Mouse (Mus musculus) cerebellum, adult 18-20 months (tissue): Measurements from ENCODE around the gene Ntmt1.

Experiments
- DNase-seq, 2 experiments: peaks; one replicate each; pipeline ENCODE4 v3.0.0; 2021

The Ntmt1 gene

DNA sequence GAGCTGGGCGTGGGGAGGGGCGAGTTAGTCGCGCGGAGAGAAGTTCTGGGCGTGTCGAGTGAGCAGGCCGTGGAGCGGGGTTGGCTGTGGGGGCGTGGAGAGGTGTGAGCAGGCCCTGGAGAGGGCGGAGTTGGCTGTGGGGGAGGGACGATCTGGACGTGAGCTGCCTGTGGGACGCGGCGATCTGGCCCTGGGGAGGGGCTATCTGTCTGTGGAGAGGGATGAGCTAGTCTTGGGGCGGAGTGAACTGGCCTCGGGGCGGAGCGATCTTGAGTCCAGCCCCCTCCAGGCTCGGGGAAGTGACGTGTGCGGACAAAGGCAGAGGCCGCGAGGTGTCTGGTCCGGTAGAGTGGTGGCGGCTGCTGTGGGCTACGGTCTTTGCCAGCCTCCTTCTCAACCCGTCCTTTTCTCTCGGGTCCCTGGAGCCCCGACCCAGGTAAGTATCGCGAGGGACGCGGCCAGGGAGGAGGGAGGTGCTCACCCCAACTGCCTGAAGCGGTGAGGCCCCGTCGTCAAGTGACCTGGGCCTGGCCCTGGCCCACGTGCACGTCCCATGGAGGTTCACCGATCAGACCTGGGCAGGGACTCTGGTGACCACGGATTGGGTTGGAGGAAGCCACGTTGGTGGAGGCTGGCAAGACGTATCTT, at the start of gene Ntmt1:
Ntmt1 (plus strand) TSS at position 179 of the 648 bp plus-strand sequence.
- DNase-seq, result peak; percentile 92 to 99

DNA sequence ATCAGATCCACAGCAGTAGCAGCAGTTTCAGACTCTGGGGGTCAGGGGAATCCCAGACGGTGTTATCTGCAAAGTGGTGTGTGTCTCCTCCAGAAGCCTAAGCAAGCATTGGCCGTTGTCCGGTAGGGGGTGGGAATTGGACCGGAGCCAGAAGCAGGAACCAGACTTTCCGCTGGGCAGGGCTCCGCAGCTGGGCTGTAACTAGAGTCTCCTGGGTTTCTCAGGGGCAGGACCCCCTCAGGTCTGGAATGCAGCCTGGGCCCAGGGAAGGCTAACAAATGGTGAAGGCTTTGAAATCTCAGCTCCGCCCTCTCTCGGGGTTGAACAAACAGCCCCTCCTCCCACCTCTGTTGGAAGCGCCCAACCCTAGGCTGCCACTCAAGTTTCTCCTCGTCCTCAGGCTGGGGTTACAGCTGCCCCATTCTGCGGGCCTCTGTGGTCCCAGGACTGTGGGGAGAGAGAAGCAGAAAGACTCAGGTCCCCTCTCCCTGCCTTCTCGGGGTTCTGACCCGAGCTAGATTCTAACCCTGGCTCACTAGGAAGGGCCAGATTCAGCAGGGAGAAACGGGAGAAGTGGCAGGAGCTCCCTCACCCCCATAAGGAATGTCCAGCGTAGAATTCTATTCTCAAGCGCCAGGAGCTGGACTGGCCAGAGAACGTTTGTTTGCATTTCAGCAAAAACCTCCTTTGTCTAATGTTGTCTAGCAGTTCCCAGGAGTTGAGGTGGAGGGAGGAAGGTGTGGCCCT, 49.1 kb upstream of the Ntmt1 start:
- peak in 1 of 2 experiments; percentile 16 for DNase-seq

DNA sequence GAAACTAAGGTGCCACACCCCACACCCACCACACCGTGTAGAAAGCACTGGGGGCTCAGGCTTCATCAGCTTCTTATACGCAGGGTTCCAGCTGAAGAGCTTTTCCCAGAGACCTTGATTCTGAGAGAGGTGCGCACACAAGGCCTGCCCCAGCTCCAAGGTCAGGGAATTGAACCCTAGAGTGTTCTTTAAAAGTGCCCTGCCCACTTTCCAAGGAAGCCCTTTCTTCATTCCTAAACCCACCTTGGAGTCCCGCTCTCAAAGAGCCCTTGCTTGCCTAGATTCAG, 48.6 kb upstream of the Ntmt1 start:
- no peak for DNase-seq

DNA sequence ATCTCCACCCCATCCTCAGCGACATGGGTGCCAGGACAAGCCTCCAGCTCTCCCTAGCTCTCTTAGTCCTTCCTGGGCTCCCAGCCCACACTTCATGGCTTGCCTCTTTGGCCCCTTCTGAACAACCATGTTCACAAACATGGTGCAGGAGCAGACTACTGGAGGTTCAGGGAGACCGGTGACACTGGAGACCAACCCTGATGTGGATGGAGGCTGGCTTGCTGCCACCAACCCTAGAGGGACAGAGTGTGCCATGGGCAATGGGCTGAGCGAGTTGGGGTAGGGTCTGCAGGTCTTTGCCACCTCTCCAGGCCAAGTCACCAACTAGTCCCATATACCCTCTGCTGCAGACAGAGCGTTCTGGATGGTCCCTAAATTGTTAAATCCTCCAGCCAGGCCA, 48.2 kb upstream of the Ntmt1 start:
- no peak for DNase-seq

DNA sequence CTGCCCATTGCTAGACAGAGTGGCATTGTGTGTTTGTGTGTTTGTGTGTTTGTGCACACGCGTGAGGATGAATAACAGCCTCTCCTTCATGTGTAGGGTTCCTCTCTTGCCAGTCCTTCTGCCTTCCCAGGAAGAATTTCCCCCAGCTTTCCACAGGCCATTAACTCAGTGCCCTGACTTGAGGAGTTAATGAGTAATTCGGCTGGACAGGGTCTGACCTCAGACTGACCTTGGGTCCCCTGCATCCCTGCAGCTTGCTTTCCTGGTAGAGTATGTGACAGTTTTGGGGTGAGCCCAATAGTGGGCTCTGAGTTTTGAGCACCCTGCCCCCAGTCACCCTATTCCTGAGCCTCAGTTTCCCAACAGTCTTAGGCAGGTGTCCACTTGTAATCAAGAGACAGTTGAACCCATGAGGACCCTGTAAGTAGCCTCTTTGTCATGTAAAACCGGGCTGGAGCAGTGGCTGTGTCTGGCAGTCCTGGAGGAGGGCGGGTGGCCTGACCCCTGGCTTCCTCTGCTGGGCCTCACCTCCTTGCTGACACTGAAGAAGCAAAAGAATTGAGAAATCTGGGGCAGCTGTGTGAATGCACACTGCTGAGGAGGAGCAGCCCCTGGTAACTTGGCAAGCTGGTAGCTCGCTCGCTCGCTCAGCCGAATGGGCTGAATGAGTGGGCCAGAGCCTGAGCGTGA, 47.6 kb upstream of the Ntmt1 start:
- no peak for DNase-seq

DNA sequence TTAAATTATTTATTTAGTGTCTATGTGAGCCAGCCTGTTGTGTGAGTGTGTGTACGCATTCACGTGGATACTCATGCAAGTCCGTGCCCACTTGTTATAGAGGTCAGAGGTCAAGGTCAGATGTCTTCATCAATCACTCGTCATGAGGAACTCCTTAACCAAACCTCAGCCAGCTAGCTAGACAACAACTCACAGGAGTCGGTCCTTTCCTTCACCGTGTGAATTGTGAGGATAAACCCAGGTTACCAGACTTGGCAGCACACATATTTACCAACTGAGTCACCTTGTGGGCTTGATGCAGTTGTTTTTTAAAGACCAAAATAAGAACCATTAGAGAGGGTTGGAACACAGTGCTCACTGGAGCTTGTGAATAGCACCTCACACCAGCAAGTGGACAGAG, 46.9 kb upstream of the Ntmt1 start:
- DNase-seq, result no peak

DNA sequence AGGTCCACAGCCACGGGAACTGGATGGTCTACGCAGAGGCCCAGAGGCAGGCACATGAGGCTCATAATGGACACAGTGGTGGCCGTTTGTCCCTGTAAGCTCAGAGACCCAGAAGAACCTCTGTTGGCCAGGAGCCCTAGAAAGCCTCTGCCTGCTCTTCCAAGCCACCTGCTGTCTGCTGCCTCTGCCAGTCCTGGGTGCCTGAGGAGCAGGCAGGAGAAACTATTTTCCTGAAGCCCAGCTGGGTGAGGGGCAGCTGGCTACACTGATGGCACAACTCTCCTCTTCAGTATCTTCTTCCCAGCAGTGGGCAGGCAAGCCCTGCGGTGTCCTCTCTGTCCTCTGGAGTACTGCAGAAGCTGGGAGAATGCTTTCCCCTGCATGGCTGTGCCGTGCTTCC, 41.2 kb upstream of the Ntmt1 start:
- no peak for DNase-seq

DNA sequence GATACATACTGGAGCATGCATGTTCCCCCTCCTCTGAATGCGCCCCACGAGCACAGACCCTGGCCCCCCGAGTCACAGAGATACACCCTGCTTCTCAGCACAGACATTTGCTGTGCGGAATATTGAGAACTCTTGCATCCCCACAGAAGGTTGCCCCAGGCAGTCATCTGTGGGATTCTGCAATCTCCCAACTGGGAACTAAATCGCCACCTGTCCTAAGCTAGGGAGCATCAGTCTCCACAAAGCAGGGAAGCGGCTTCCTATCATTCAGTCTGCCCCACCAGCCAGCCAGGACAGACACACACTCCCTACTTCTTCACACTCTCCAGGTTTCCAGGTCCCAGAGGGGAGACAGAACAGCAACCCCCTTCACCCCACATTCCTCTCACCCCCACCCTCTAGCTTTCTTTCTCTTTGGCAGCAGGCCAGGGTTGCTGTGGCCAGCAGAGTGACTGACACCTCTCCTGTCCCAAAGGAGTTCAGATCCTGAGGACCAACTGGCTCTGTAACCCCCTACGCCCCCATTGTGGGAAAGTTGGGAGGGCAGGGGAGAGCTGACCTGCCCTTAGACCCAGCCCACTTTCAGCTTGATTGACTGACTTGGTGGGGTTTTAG, 39.9 kb upstream of the Ntmt1 start:
- DNase-seq, result no peak

DNA sequence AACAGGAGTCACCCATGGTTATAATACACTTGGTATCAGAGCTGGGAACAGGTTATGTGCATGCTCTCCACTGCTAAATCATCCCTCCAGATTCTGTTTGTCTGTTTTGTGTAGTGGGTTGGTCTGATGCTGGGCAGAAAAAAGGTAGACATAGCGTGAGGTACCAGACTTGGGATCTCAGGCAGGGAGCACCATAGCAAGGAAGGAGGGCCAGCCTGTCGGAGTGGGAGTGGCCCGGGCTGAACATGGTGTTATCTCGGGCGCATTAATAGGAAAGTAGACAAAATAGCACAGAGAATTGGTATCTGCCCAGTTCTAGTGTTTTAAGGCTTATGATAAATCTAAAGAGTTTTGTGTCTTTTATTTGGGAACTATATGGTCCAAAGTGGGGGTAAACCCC, 39.1 kb upstream of the Ntmt1 start:
- no peak for DNase-seq

DNA sequence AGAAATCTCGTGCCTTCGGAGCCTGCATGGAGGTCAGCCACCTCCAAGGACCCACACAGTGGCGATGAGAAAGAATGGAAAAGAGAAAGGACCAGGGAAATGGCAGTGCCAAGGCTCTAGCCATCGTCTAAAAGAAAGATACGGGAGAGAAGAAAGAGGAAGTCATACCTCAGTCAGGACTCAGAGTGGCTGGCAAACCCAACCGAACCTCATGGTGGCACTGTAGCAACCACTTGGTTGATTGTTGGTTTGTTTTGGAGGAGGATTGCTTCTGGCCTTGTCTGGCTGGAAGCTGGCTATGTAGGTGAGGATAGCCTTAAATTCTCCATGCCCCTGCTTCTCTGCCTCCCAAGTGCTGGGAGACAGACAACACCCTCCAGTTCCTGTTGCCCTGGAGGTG, 38.4 kb upstream of the Ntmt1 start:
- DNase-seq, result peak in 1 of 2 experiments; percentile 29

DNA sequence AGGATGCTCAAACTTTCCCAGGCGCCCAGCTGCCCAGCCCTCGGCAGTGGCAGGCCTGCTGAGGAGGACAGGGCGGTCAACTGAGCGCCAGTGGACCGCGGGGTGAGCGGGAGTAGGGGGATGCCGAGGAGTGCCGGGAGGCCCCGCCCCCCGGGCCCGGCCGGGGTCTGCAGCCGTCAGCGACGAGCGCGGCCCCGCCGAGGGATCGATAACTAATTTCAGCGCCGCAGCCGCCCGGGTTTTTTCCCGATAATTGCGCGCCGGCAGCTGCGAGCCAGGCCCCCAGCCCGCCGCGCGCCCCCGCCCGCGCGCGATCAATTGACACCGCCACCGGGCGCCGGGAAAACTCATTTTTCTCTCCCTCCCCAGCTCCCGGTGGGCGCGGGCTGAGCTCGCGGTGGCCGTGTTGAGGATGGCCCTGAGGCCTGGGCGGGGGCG, 36.2 kb upstream of the Ntmt1 start:
- no peak for DNase-seq

DNA sequence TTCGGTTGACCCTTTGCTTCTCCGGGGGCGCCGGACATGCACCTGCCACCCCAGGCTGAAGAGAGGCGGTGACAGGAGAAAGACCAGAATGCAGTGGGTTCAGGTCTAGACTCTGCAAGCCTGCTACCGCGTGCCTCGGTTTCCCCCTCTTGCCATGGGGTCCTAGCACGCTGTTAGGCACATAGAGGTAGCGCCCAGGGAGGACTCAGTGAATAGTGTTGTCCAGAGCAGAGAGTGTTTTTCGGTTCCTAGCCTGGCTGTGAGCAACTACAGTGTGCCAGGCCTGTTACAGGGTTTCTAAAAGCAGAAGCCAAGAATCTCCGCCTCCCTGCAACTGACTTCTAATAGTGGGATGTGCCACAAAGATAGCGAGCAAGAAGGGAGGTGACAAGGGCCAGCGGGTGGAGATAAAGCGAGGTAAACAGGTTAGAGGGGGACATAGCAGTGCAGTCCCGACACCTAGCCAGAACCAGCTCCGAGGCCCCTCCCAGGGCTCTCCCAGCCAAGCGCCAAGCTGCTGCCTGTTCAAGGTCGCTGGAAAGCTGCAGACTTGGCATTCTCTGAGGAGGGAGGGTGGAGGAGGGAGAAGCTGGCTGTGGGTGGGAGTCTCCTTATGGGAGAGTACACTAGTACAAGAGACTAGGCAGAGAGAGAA, 35.7 kb upstream of the Ntmt1 start:
- DNase-seq, result peak; percentile 63 to 72

DNA sequence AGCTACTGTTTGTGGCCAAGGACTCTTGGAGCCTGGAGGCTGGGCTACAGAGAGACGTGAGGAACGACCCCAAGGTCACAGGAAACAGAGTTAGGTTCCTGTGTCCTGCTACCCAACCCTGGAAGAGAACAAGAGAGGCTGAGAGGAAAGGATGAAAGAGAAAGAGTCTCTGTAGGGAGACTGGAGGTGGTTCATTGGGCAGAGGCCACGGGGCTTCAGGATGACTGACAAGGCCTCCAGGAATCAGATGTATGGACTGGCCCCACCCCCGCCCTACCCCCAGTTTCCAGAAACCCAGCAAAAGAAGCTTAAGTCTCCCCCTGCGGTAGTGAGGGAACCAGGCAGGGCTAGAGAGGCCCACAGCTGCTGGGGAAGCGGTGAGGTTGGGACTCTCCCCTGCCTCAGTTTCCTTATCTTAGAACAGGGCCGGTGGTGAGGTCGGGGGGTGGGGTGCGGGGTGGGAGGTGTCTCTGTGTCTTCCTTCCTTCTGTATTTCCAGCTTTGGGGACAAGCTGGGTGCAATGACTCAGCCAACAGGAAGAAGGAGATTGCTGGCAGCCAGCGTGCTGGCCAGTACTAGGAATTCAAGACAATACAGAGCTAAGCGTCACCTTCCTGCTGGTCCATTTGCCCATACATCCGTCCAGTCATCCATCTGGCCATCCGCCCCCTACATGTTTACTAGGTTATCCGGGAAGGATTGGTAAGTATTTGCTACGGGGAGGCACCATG, 34.9 kb upstream of the Ntmt1 start:
- peak in 1 of 2 experiments; percentile 17 for DNase-seq

DNA sequence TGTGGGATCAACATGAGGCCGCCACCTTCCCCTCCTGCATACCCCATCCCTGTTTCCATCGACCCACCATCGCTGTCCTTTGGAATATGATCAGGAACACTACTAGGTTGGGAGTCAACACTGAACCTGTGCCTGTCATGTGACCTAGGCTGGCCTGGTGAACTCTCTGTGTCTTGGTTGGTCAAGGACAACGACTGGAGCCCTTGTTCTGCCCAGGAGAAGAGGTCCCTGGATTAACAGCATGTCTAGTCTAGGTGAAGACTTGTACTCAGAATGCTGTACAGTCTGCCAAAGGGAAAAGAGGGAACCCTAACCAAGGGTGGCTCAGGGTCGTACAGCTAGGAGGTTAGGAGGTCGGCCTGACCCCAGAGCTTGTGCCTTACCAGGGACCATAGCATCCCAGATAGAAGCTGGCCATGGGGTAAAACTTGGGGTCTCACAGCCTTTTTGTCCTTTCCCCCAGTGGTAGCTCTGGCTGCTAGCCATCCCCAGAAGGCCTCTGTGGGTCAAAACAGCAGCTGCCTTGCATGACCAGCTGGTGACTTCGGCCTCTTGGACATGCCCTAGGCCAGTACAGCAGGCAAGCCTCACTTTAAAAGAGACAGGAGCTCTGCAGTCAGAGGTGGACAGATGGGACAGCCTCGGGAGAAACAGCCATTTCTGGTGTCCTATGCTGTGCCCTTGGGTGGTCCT, 34.2 kb upstream of the Ntmt1 start:
- DNase-seq, result no peak

DNA sequence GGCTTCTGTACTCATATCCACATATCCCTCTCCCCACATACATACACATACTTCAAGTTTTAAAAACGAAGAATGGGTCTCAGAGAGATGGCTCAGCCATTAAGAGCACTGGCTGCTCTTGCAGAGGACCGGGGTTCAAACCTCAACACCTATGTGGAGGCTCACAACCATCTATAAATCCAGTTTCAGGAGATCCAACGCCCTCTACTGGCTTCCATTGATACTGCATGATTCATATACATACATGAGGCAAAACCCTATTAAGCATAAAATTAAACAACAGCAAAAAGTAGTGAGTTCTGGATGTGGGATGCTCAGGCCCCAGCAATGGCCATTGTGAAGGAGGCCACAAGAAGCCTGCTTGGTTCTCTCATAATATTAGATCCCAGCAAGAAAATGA, 31.7 kb upstream of the Ntmt1 start:
- DNase-seq, result no peak

DNA sequence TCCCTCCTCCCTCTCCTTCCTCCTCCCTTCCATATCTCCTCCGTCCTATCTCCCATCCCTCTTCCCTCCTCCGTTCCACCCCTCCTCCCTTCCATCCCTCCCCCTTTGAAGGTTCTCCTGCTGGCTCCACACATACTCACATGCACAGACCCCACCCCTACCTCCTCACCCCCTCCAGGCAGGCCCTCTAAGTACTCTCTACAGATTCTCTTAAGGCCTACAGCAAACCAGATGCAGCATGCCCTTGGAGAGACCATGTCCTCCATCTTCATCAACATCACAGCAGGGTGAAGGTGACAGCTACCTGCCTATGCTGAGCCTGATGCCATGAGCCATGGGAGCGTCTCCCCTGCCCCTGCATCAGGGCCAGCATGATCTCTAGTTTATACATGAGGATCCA, 30.4 kb upstream of the Ntmt1 start:
- DNase-seq, result no peak

DNA sequence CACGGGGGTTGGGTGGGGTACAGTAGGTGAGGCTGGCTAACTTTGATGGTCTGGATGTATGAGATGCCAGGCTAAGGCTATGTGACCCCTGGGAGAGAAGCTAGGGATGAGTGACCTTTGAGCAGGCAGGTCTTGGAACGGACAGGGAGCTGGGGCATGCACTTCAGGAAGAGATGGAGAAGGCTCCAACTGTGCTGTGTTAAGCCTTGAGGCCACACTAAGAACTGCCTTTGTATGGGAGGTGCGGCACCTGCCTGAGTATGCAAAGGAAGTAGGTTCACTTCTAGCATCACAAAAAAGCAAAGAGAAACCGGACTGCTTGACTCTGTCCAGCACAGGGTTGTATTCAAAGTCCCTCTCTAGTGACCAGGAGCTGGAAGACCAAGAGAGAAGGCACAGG, 29.4 kb upstream of the Ntmt1 start:
- no peak for DNase-seq

DNA sequence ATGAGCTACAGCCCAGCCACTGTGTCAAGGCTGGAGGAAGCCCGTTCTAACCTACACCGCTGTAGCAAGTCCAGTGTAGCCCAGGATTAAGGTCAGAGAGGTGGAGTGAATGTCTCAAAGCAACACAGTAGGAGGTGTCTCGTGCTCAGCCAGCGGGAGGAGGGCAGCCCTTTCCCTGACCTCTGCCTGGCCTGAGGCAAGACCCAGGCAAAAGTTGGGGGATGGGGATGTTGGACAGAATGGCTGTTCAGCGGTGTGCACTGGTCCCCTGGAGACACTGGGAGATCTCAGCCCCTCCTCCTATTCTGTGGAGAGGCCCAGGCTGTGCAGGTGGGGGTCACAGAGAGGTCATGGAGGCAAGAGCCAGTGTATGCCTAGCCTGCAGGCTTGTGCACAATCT, 28.4 kb upstream of the Ntmt1 start:
- no peak for DNase-seq

DNA sequence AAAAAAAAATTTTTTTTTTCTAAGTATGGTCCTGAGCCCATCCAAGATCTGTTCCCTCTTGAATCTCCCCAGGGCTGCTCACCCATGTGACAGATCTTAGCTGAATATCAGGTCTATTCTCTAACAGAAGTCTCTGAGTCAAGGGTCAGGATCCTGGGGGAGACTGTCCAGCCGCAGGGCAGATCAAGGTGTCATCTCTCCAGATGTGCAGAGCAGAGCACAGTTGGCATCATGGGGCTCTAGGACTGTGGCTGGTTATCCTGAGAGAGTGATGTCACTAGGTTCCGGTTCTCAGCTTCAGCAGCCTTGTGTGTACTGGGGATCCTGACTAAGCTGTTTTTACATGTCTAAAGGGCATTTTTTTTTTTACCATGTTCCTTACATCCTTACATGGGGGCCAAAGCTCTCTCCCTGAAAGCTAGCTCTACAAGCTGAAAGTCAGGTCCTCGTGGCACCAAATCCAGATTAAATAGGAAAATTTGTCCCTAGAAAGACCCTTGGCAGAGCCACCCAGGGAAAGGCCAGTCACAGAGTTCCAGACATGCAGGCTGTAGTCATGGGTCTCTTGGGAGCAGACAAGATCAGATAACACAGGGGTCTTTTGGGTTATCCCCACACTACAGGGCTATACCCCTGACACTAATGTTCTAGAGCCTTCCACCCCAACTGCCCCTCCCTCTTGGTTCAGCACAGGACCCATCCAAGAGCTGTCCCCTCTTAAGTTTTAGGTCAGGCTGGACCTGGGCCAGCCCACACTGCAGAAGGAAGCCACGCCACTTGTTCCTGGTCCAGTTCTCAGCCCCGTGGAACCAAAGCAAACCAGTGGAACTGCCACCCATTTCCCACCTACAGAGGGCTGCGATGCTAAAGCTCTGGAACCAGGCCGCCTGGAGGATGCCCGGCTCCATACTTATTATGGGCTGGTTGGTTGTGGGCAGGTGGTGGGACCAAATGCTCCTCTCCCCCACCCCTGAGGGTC, 25.0 kb upstream of the Ntmt1 start:
- DNase-seq, result no peak

DNA sequence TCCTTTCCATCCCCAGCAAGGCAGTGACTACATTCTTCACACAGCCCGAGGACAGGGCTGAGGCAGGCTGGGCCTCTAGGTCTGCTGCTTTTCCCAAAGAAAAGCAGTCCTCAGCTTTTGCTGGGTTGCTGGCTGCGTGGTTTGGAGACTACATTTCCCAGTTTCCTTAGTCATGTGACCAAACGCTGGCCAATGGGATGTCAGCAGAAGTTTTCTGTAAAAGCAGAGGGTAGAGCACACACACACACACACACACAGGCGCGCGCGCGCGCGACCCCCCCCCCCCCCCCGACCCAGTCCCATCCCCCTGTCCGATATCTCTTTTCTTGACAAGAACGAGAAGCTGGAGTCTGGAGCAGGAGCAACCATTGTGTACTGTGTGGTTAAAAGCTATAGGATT, 24.3 kb upstream of the Ntmt1 start:
- DNase-seq, result peak; percentile 58 to 75
